ENCODE assay signal across 16 mouse cellular contexts in the genomic region with DNA sequence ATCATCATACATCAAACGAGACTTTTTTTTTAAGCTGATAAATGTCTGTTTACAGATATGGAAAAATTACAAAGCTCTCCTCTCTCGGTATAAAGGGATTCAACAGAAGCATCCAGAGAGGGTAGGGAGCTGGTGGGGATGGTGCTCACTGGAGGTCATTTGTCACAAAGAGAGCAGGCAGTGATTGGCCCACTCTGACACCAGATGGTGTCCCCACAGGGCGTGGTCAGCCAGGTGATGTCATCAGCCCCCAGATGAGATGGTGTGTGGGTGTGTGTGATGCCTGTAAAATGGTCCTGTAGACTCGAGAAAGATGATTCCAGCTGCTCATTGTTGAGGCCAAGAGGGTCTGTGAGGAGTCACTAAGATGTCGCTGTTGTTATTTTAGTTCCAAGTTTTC.
"Had no signal": no experiment of that assay in that cellular context is flagged by ENCODE, and none has a peak within 500 bp of the region (broad histone marks: within the 10 kb centered on the region; RNA-seq: fewer than 3 reads in every experiment).

No protein-coding gene starts in this region.

- H3K27ac ChIP-seq: kidney, postnatal 0 days; limb, embryonic 12.5 days; limb, embryonic 15.5 days; liver, embryonic 15.5 days; macrophage; midbrain, embryonic 12.5 days; midbrain, embryonic 15.5 days; neural tube, embryonic 13.5 days had no signal

- H3K36me3 ChIP-seq: limb, embryonic 15.5 days; liver, embryonic 15.5 days had no signal

- DNase-seq: kidney, adult 18-20 months; kidney, adult 9 months; kidney, postnatal 36 days; layer of hippocampus, adult 9-11 months; lung, adult 18-20 months; thymus, postnatal 25 days had no signal

- ATAC-seq: intestine, embryonic 16.5 days; midbrain, embryonic 15.5 days had no signal

- H3K27me3 ChIP-seq: limb, embryonic 12.5 days; limb, embryonic 15.5 days; liver, embryonic 15.5 days; midbrain, embryonic 15.5 days; neural tube, embryonic 13.5 days had no signal

- H3K4me2 ChIP-seq: limb, embryonic 12.5 days; limb, embryonic 15.5 days; liver, embryonic 11.5 days; liver, embryonic 15.5 days; midbrain, embryonic 12.5 days; midbrain, embryonic 15.5 days; neural tube, embryonic 13.5 days had no signal

- H3K4me3 ChIP-seq: limb, embryonic 12.5 days; limb, embryonic 15.5 days; liver, embryonic 15.5 days; midbrain, embryonic 12.5 days; midbrain, embryonic 15.5 days; neural tube, embryonic 13.5 days had no signal
